ENCODE assay signal across 8 mouse cellular contexts in the genomic region with DNA sequence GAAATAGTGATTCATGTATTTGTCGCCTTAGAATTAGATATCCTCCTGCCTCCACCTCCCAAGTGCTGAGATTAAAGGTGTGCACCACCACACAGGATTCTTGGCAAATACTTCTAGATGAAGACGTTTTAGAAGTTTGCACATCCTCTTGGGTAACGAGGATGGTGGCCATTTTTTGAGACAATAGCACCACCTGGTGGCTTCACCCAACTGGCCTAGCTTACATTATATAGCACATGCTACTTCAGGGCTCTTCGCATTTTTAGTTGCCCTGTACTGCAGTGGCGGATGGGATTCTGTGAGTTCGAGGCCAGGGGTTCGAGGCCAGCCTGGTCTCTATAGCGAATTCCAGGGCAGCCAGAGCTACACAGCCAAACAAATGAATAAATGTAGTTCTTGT. TPM values are rescaled to one million over a fixed set of nuclear protein-coding genes. Genes with fewer than 3 reads are reported as not detected.
A peak's percentile ranks its signal among the peaks of the same experiment; 100 is the strongest.
DNase-seq lines count a peak whose midpoint lies in the region; ATAC-seq and TF ChIP-seq lines count a peak whose summit lies in the region.

No protein-coding gene starts in this region.

- DNase-seq in T-cell, adult 2 months (ENCODE audit: low spot score), result peak; percentile 65
- DNase-seq in cerebellum, postnatal 36 days, result peak; percentile 74 to 82
- DNase-seq in frontal cortex, postnatal 36 days (ENCODE audit: low spot score in 2 of 2), result peak; percentile 68 to 86
- DNase-seq in induced T-regulatory cell, adult 2 months (ENCODE audit: low read depth), result peak; percentile 89
- peak; percentile 75 to 77 for DNase-seq in left cerebral cortex, adult 2 months (ENCODE audit: extremely low spot score in 1 of 2, low spot score in 2 of 2)
- peak; percentile 86 to 87 for DNase-seq in right cerebral cortex, adult 2 months (ENCODE audit: low spot score in 2 of 2)
- peak; percentile 31 for DNase-seq in urinary bladder, postnatal 10 days (ENCODE audit: low spot score)

- TF ChIP-seq CTCF in left cerebral cortex, adult 2 months (IDR thresholded peaks at IDR 0.05), result peak; percentile 78

- no peak overlapping the region for H3K27ac ChIP-seq in left cerebral cortex, adult 2 months

- intact Hi-C loops in left cerebral cortex, adult 2 months (cut with DNase I), result loop anchor here (1.0 kb wide), 3 partner anchors 59 to 229 kb away; partner anchors contain the start of gene Rasl11a

- ATAC-seq in megakaryocyte, adult 5-6 weeks (ENCODE audit: poor library complexity, severe bottlenecking), result peak; percentile 82

- H3K4me3 ChIP-seq in left cerebral cortex, adult 2 months, result no peak overlapping the region

RNA-seq across cellular contexts. Expression of gene Gtf3a, which starts 44.1 kb away (rescaled TPM):
- total RNA-seq in left cerebral cortex, adult 2 months (2021), result 10 to 100 TPM; 25.3 to 26.0 TPM
- total RNA-seq in megakaryocyte, adult 5-6 weeks (2015), result 67.9 and 73.6 TPM in 2 replicates
- total RNA-seq in megakaryocyte, adult 5-6 weeks (2017), result 93.2 and 95.0 TPM in 2 replicates

RNA-seq across cellular contexts. Expression of gene Mtif3, which starts 59.2 kb away (rescaled TPM):
- 10 to 100 TPM; 18.1 to 24.9 TPM for total RNA-seq in left cerebral cortex, adult 2 months (2021)
- 7.1 and 8.9 TPM in 2 replicates for total RNA-seq in megakaryocyte, adult 5-6 weeks (2015)
- 30.7 and 37.1 TPM in 2 replicates for total RNA-seq in megakaryocyte, adult 5-6 weeks (2017)

RNA-seq across cellular contexts. Expression of gene Rasl11a, which starts 59.5 kb away (rescaled TPM):
- total RNA-seq in left cerebral cortex, adult 2 months (2021), result 10 to 100 TPM in 1 of 2 experiments, 1 to 10 TPM in 1; 9.2 to 17.1 TPM
- not detected in 2 replicates for total RNA-seq in megakaryocyte, adult 5-6 weeks (2015)
- total RNA-seq in megakaryocyte, adult 5-6 weeks (2017), result not detected in 2 replicates

Comparison
In these comparisons a context has a peak if more than half of its experiments do, and no peak if none do; other contexts are left out.
1. DNase-seq: peak in every context shown above with its lines; median percentile 89 in induced T-regulatory cell, adult 2 months; 86 in right cerebral cortex, adult 2 months; 78 in cerebellum, postnatal 36 days; 77 in frontal cortex, postnatal 36 days; 76 in left cerebral cortex, adult 2 months; 65 in T-cell, adult 2 months; 31 in urinary bladder, postnatal 10 days.
2. RNA of gene Rasl11a, which starts 59.5 kb away (total RNA-seq): 9.2 to 17.1 TPM in left cerebral cortex, adult 2 months; not detected in megakaryocyte, adult 5-6 weeks; every median in the first group is over 10 times any median in the second.